Mouse (Mus musculus): Measurements from ENCODE around the gene Olfr281. TPM values are rescaled to one million over a fixed set of nuclear protein-coding genes. Genes with fewer than 3 reads are reported as not detected.

Olfr281 gene
- polyA plus RNA-seq, 1 experiment from 2014 or later = not detected

DNA sequence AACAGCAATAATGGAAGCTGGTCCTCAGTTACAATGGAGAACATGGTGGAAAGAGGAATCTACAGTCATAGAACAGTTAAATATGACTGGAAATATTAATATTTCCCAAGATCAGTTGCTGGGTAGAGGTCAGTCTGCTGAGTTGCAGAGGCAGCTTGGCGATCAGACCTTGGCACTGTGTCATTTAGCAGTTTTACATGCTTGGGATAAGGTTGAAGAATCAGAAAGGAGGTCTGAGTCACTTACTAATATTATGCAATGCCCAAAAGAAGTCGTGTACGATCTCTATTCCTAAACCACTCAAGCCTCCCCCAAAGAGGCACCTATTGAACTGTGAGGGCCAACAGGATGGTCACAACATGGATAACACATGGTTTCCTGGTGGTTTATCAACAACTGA is 7.8 kb upstream of the Olfr281 start:
- Histone ChIP-seq H3K27me3 (replicated peaks; ENCODE audit: low read depth, poor library complexity, severe bottlenecking) (no peaks in the 10 kb centered on the region), H3K9me3 (no peaks in the 10 kb centered on the region), H3K4me1 (no peaks in the 10 kb centered on the region), H3K36me3 (replicated peaks) (no peaks in the 10 kb centered on the region), H3K4me3 (no peak overlapping the region), H3K27ac (replicated peaks) (no peak overlapping the region)
- DNase-seq (ENCODE audit: low spot score) = no peak
- 84% methylated on average over 3 of the region's 3 CpGs for WGBS

GRCm38 (mm10) chr15:98448521-98448920 is 3.9 kb upstream of the Olfr281 start:
- H3K27me3 ChIP-seq (replicated peaks; ENCODE audit: low read depth, poor library complexity, severe bottlenecking) = no peaks in the 10 kb centered on the region
- no peaks in the 10 kb centered on the region for H3K4me1 ChIP-seq
- H3K4me3 ChIP-seq = no peak overlapping the region
- no peak overlapping the region for H3K27ac ChIP-seq (replicated peaks)
- peak; percentile 19 for DNase-seq (ENCODE audit: low spot score)
- no peaks in the 10 kb centered on the region for H3K36me3 ChIP-seq (replicated peaks)
- no peaks in the 10 kb centered on the region for H3K9me3 ChIP-seq
- WGBS = 58% methylated on average over 4 of the region's 4 CpGs

DNA sequence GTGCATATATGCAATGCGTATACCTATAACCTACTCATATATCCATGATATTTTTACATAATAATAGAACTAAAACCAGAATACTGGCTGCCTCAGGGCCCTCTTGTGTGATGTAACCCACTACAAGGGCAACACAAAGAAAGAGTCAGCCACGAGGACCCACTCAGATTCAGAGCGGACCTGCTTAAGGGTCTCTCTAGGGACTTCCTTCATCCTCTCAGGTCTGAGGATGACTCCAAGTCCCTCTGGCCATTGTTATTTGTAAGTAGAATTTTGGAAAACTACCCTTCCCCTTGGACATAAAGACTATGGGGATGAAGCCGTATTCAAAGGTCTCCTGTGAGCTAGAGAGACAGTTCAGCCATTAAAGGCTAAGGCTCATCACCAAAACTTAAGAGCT is 17.2 kb downstream of the Olfr281 start, which contains the start of gene OR5BS1P:
Gene OR5BS1P (plus strand): TSS at position 301 of the 400 bp plus-strand sequence.
- Histone ChIP-seq H3K27me3 (replicated peaks; ENCODE audit: low read depth, poor library complexity, severe bottlenecking) (no peaks in the 10 kb centered on the region), H3K4me3 (no peak within 1 kb of the TSS), H3K36me3 (replicated peaks) (no peaks in the 10 kb centered on the region), H3K4me1 (no peaks in the 10 kb centered on the region), H3K27ac (replicated peaks) (no peak within 1 kb of the TSS), H3K9me3 (no peaks in the 10 kb centered on the region)
- 88% methylated on average over 4 of the region's 4 CpGs for WGBS
- no peak for DNase-seq (ENCODE audit: low spot score)

- no peak for DNase-seq (ENCODE audit: low spot score)
- no peaks in the 10 kb centered on the region for H3K27me3 ChIP-seq (replicated peaks; ENCODE audit: low read depth, poor library complexity, severe bottlenecking)
- H3K4me1 ChIP-seq = no peaks in the 10 kb centered on the region
- no peaks in the 10 kb centered on the region for H3K36me3 ChIP-seq (replicated peaks)
- no peak overlapping the region for H3K4me3 ChIP-seq
- H3K9me3 ChIP-seq = no peaks in the 10 kb centered on the region
- H3K27ac ChIP-seq (replicated peaks) = no peak overlapping the region
- WGBS = 89% methylated on average over 13 of the region's 13 CpGs
Observed at GRCm38 (mm10) chr15:98471539-98471938, 19.2 kb downstream of the Olfr281 start.

GRCm38 (mm10) chr15:98474958-98475357 is 22.6 kb downstream of the Olfr281 start:
- H3K27me3 ChIP-seq (replicated peaks; ENCODE audit: low read depth, poor library complexity, severe bottlenecking) = no peaks in the 10 kb centered on the region
- 83% methylated on average over 10 of the region's 10 CpGs for WGBS

GRCm38 (mm10) chr15:98475382-98475781 is 23.0 kb downstream of the Olfr281 start:
- 54% methylated on average over 10 of the region's 10 CpGs for WGBS
- no peaks in the 10 kb centered on the region for H3K4me1 ChIP-seq
- DNase-seq (ENCODE audit: low spot score) = peak; percentile 54
- H3K4me3 ChIP-seq = no peak overlapping the region
- no peaks in the 10 kb centered on the region for H3K27me3 ChIP-seq (replicated peaks; ENCODE audit: low read depth, poor library complexity, severe bottlenecking)
- H3K27ac ChIP-seq (replicated peaks) = no peak overlapping the region
- no peaks in the 10 kb centered on the region for H3K9me3 ChIP-seq
- H3K36me3 ChIP-seq (replicated peaks) = no peaks in the 10 kb centered on the region

More at GRCm38 (mm10) chr15:98474958-98475357, 22.6 kb downstream of the Olfr281 start:
- Histone ChIP-seq H3K9me3 (no peaks in the 10 kb centered on the region), H3K27ac (replicated peaks) (no peak overlapping the region), H3K36me3 (replicated peaks) (no peaks in the 10 kb centered on the region), H3K4me3 (no peak overlapping the region), H3K4me1 (no peaks in the 10 kb centered on the region)
- DNase-seq (ENCODE audit: low spot score) = no peak

DNA sequence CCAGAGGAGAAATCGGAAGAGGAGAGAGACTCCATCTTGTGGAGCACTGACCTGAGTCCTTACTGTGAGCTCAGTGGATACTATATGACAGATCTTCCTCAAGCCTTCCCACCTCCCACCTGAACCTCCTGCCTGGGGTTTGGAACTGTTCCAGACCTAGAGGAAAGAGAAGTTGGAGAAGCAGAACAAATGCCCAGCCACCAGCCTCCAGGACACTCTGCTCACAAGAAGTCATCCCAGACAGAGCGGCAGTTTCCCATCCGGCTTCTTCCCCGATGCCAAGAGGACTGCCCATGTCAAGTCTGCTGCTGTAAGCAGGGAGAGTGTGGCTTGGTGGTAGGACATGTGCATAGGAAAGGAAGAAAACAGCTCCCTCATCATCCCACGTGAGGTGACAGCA is 23.9 kb downstream of the Olfr281 start:
- no peaks in the 10 kb centered on the region for H3K36me3 ChIP-seq (replicated peaks)
- no peaks in the 10 kb centered on the region for H3K9me3 ChIP-seq
- no peak overlapping the region for H3K4me3 ChIP-seq
- no peak for DNase-seq (ENCODE audit: low spot score)
- H3K27ac ChIP-seq (replicated peaks) = no peak overlapping the region
- WGBS = 82% methylated on average over 5 of the region's 5 CpGs
- H3K4me1 ChIP-seq = no peaks in the 10 kb centered on the region
- no peaks in the 10 kb centered on the region for H3K27me3 ChIP-seq (replicated peaks; ENCODE audit: low read depth, poor library complexity, severe bottlenecking)

GRCm38 (mm10) chr15:98479568-98480102 is 27.2 kb downstream of the Olfr281 start:
- Histone ChIP-seq H3K27me3 (replicated peaks; ENCODE audit: low read depth, poor library complexity, severe bottlenecking) (no peaks in the 10 kb centered on the region), H3K4me1 (0 out of 2 replicates have a peak, but pooled peaks cover 6% of the 10 kb centered on the region), H3K36me3 (replicated peaks) (no peaks in the 10 kb centered on the region), H3K9me3 (no peaks in the 10 kb centered on the region), H3K27ac (replicated peaks) (no peak overlapping the region), H3K4me3 (no peak overlapping the region)
- no peak for DNase-seq (ENCODE audit: low spot score)
- WGBS = 78% methylated on average over 7 of the region's 7 CpGs

DNA sequence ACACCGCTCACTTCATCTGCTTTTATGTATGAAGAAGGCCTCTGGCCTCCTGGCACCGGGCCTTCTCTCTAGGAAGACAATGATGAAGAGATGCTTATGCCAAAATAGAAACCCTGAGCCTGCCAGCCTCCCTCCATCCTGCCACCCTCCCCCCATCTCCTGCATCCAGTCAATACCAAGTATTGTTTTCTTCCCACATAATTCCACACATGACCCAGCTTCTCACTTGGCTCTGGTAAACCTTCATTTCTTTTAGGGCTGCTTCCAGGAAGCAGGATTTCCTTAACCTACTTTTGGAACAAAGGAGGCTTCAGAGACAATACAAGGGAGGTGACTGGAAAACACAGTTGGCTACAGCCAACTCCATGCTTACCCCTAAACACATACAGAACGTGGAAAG is 30.3 kb downstream of the Olfr281 start, which contains the start of gene Lalba:
Gene Lalba (minus strand): TSS at position 21 of the 400 bp plus-strand sequence.
- Histone ChIP-seq H3K36me3 (replicated peaks) (no peaks in the 10 kb centered on the region), H3K4me1 (0 out of 2 replicates have a peak, but pooled peaks cover 6% of the 10 kb centered on the region), H3K9me3 (no peaks in the 10 kb centered on the region), H3K4me3 (no peak within 1 kb of the TSS), H3K27me3 (replicated peaks; ENCODE audit: low read depth, poor library complexity, severe bottlenecking) (no peaks in the 10 kb centered on the region), H3K27ac (replicated peaks) (no peak within 1 kb of the TSS)
- DNase-seq (ENCODE audit: low spot score) = no peak
- 58% methylated on average over 3 of the region's 3 CpGs for WGBS

DNA sequence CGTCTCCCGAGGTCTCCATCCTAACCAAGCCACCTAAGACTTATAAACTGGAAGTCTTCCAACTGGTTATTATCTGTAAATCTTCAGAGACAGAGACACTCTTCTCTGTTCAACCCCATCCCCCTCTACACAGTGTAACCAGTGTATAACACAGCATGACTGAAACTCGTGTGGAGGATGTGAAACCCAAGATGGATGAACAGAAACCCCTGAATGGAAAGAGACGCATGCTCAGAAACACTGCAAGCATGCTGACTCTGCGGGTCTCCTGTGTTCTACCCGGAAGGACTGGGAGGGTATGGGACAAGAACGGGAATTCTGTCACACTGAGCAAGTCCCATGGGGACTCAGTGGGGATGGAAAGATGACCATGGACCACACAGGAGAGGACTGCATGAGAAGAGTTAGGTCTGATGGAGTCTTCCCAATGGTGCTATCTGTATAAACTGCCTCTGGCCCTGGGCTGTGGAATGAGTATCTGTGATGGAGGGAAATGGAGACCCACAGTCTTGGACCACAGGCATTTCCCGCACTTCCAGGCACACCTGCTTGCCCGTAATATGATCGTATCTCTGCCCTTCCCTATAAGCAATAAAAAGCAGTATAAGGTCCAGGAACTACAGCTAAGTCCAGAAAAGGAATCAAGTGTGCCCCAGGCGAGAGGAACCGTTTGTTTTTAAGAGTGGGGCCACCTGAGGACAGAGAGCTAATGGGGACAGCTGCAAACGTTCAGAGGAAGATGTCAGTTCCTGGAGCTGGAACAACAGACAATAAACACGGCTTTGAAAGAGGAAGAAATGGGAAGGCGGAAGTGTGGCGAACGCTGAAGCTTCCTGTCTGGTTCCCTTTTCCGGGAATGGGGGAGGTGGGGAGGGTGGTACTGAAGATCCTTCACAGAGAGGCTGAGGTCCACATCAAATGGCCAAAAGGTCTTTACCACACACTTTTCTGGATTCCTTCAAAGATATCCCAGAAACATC is 31.8 kb downstream of the Olfr281 start:
- Histone ChIP-seq H3K27ac (replicated peaks) (no peak overlapping the region), H3K27me3 (replicated peaks; ENCODE audit: low read depth, poor library complexity, severe bottlenecking) (no peaks in the 10 kb centered on the region), H3K9me3 (0 out of 2 replicates have a peak, but pooled peaks cover 4% of the 10 kb centered on the region), H3K36me3 (replicated peaks) (no peaks in the 10 kb centered on the region), H3K4me3 (no peak overlapping the region), H3K4me1 (0 out of 2 replicates have a peak, but pooled peaks cover 6% of the 10 kb centered on the region)
- no peak for DNase-seq (ENCODE audit: low spot score)
- WGBS = 75% methylated on average over 18 of the region's 18 CpGs

GRCm38 (mm10) chr15:98486433-98487021 is 34.1 kb downstream of the Olfr281 start:
- Histone ChIP-seq H3K4me3 (no peak overlapping the region), H3K27me3 (replicated peaks; ENCODE audit: low read depth, poor library complexity, severe bottlenecking) (no peaks in the 10 kb centered on the region), H3K27ac (replicated peaks) (no peak overlapping the region), H3K9me3 (0 out of 2 replicates have a peak, but pooled peaks cover 4% of the 10 kb centered on the region), H3K36me3 (replicated peaks) (no peaks in the 10 kb centered on the region), H3K4me1 (0 out of 2 replicates have a peak, but pooled peaks cover 6% of the 10 kb centered on the region)
- DNase-seq (ENCODE audit: low spot score) = no peak
- WGBS = 93% methylated on average over 8 of the region's 8 CpGs

DNA sequence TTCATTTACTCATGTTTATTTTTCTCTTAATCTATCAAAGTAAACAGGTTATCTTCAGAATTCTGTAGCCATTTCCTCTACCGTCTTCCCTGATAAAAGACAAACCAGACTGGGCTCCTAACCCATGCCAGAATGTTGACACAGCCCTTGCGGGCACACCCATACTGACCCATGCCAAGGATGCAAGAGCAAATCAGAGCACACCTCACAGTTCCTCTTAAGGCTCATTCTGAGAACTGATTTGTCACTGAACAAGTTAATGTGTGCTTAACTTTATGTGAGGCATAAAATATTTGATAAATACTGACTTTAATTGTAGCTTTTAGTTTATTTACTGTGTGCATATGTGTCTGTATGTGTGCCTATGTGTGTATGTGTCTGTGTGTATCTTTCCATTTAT is 38.9 kb downstream of the Olfr281 start:
- Histone ChIP-seq H3K4me1 (no peaks in the 10 kb centered on the region), H3K27me3 (replicated peaks; ENCODE audit: low read depth, poor library complexity, severe bottlenecking) (no peaks in the 10 kb centered on the region), H3K36me3 (replicated peaks) (no peaks in the 10 kb centered on the region), H3K4me3 (no peak overlapping the region), H3K27ac (replicated peaks) (no peak overlapping the region), H3K9me3 (0 out of 2 replicates have a peak, but pooled peaks cover 4% of the 10 kb centered on the region)
- DNase-seq (ENCODE audit: low spot score) = no peak
- WGBS = 86% methylated on average over 2 of the region's 2 CpGs
